Mouse (Mus musculus) embryonic facial prominence, embryonic 15.5 days (tissue): Measurements from ENCODE around the gene Phactr4. TPM values are rescaled to one million over a fixed set of nuclear protein-coding genes. Genes with fewer than 3 reads are reported as not detected.

ENCODE experiments used
- ATAC-seq: fragments of 200-750 bp; cut with Nextera tagmentation; 2 replicates; pipeline ENCODE4 v1.8.0; 2017; ENCODE audit warnings: low read depth, moderate TSS enrichment; ENCODE audit not compliant: insufficient number of reproducible peaks, low FRiP score, low TSS enrichment
- H3K27ac ChIP-seq: fragments of 300-500 bp; sonication (generic); replicated peaks from 2 replicates; pipeline ENCODE4 v1.5.1; 2015; ENCODE audit warnings: mild to moderate bottlenecking, inconsistent platforms
- H3K27me3 ChIP-seq: fragments of 300-500 bp; sonication (generic); 2 replicates; pipeline ENCODE4 v1.6.1; 2015; ENCODE audit warnings: inconsistent platforms
- H3K36me3 ChIP-seq: fragments of 300-500 bp; sonication (generic); 2 replicates; pipeline ENCODE4 v1.6.1; 2015; ENCODE audit warnings: mild to moderate bottlenecking, inconsistent platforms
- H3K4me1 ChIP-seq: fragments of 300-500 bp; sonication (generic); 2 replicates; pipeline ENCODE4 v1.6.1; 2015; ENCODE audit warnings: inconsistent platforms
- H3K4me2 ChIP-seq: fragments of 300-500 bp; sonication (generic); replicated peaks from 2 replicates; pipeline ENCODE4 v1.6.1; 2015; ENCODE audit warnings: mild to moderate bottlenecking, inconsistent platforms
- H3K4me3 ChIP-seq: fragments of 300-500 bp; sonication (generic); replicated peaks from 2 replicates; pipeline ENCODE4 v1.5.1; 2015; ENCODE audit warnings: mild to moderate bottlenecking, inconsistent platforms
- H3K9ac ChIP-seq: fragments of 300-500 bp; sonication (generic); 2 replicates; pipeline ENCODE4 v1.6.1; 2015; ENCODE audit warnings: inconsistent platforms
- H3K9me3 ChIP-seq: fragments of 300-500 bp; sonication (generic); replicated peaks from 2 replicates; pipeline ENCODE4 v1.6.1; 2016; ENCODE audit warnings: inconsistent platforms
- WGBS: fragments of 180-500 bp; shearing (Covaris S2); methylation state at CpG from one replicate; pipeline ENCODE4 v1.1.7; 2015; 5-methylcytosine and 5-hydroxymethylcytosine counted together
- polyA plus RNA-seq: library from polyadenylated mRNA; unstranded; fragments of >200 nt; fragmentation: Nextera tagmentation; extraction: Ambion mirVana; gene quantifications from 2 replicates; pipeline ENCODE4 v1.2.1, GENCODE M21; 2015

The Phactr4 gene
- polyA plus RNA-seq, 1 experiment from 2014 or later = 21.8 TPM

DNA sequence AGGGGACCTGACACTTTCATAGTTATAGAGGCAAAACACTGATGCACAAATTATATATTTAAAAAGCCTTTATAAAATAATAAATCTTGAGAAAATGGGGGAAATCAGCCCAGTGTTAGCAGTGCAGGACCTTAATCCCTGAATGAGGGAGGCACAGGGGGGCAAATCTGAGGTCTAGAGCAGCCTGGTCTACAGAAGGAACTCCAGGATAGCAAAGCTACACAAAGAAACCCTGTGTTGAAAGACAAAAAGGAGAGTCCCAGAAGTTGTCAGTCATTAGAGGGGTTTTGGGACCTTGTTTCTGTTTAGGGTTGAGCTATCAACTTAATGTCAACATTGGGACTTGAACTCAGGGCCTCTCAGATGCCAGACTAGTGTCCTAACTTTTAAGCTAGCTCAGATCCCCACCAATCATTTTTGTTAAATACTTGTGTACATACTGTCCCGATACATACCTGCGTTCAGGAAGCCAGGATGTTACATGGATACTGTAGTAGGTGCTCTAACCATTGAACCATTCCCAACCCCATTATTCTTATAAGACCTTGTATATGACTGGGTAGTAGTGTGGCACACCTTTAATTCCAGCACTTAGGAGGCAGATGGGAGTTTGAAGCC lies 72.1 kb downstream of the Phactr4 start:
- H3K4me3 ChIP-seq = no peak overlapping the region
- no peaks in the 10 kb centered on the region for H3K27me3 ChIP-seq
- H3K4me2 ChIP-seq = no peak overlapping the region
- peaks cover 5% of the 10 kb centered on the region; the same call in 1 of the 2 replicates for H3K36me3 ChIP-seq
- peaks cover 19% of the 10 kb centered on the region for H3K4me1 ChIP-seq
- no peaks in the 10 kb centered on the region for H3K9me3 ChIP-seq
- H3K9ac ChIP-seq = no peak overlapping the region
- no peak overlapping the region for H3K27ac ChIP-seq
- no peak for ATAC-seq
- WGBS = 48% methylated on average over 2 of the region's 2 CpGs

DNA sequence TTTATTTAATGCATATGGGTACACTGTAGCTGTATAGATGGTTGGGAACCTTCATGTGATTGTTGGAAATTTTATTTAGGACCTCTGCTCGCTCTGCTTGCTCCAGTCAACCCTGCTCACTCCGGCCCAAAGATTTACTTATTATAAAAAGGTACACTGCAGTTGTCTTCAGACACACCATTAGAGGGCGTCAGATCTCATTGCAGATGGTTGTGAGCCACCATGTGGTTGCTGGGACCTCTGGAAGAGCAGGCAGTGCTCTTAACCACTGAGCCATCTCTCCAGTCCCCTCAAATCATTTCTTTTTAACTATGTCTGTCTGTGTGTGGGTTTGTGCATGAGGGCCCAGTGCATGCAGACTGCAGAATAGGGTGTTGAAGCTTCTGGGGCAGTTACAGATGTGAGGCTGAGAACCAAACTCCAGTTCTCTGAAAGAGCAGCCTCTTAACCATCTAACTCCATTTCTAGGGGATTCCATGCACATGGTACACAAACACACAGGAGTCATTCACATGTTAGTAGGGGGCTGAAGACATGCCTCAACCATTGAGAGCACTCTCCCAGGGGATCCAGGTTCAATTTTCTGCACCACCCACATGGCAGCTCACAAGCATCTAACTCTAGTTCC lies 72.7 kb downstream of the Phactr4 start:
- Histone ChIP-seq H3K9me3 (no peaks in the 10 kb centered on the region), H3K9ac (no peak overlapping the region), H3K27ac (no peak overlapping the region), H3K4me1 (peaks cover 24% of the 10 kb centered on the region), H3K36me3 (peaks cover 5% of the 10 kb centered on the region; the same call in 1 of the 2 replicates), H3K4me3 (no peak overlapping the region), H3K27me3 (no peaks in the 10 kb centered on the region), H3K4me2 (no peak overlapping the region)
- 55% methylated on average over 3 of the region's 3 CpGs for WGBS
- ATAC-seq = no peak

DNA sequence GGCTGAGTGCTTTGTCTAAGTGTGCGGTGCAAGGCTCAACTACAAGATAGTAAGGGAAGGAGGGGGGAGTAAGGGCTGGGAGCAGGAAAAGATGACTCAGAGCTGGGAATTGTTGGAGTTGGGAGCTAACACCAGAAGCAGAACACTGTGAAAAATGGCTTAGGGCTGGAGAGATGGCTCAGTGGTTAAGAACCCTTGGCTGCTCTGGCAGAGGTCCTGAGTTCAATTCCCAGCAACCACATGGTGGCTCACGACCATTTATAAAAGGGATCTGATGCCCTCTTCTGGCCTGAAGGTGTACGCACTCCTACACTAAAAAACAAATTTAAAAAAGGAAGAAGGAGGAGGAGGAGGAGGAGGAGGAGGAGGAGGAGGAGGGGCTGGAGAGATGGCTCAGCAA lies 75.6 kb downstream of the Phactr4 start:
- Histone ChIP-seq H3K36me3 (peaks cover 4% of the 10 kb centered on the region; the same call in 1 of the 2 replicates), H3K27ac (no peak overlapping the region), H3K9ac (no peak overlapping the region), H3K4me1 (peaks cover 31% of the 10 kb centered on the region), H3K27me3 (no peaks in the 10 kb centered on the region), H3K4me3 (no peak overlapping the region), H3K4me2 (no peak overlapping the region), H3K9me3 (no peaks in the 10 kb centered on the region)
- 58% methylated on average over 3 of the region's 3 CpGs for WGBS
- ATAC-seq = no peak

DNA sequence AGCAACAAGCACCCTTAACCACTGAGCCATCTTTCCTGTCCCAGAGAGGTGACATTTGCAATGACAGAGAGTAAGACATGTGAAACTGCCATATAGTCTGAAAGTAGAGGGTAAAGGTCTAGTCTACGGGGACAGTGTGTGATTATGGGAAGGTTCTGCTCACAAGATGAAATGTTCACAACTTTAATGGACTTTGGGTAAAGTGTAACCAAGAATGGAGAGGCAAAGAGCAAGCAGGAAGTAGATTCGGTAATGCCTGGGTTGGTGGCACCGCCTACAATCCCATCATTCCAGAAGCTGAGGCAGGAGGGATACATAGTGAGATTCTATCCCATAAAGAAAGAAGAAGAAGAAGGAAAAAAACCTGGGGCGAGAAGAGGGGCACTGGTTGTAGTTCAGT lies 76.0 kb downstream of the Phactr4 start:
- Histone ChIP-seq H3K27ac (no peak overlapping the region), H3K27me3 (no peaks in the 10 kb centered on the region), H3K9me3 (no peaks in the 10 kb centered on the region), H3K36me3 (no peaks in the 10 kb centered on the region), H3K9ac (no peak overlapping the region), H3K4me3 (no peak overlapping the region), H3K4me2 (no peak overlapping the region), H3K4me1 (peaks cover 27% of the 10 kb centered on the region)
- no peak for ATAC-seq
- 80% methylated on average over 4 of the region's 4 CpGs for WGBS

DNA sequence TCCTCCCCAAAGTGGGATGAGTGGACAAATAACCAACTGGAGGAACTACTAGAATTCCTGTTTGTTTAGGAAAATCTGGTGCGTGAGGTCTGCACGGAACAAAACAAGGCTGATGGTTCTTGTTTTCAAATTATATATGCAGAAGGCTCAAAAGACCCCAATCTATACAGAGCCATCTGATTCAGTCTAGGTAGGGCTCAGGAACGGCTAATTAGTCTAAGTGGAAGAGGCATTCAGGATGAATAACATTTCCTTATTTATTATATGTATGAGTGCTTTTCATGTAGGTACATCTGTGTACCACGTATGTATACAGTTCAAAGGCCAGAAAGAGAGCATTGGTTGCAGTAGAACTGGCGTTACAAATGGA lies 76.5 kb downstream of the Phactr4 start:
- no peaks in the 10 kb centered on the region for H3K27me3 ChIP-seq
- H3K4me2 ChIP-seq = no peak overlapping the region
- 41% methylated on average over 5 of the region's 5 CpGs for WGBS
- peak overlapping the region; percentile 87 for H3K4me3 ChIP-seq
- no peak overlapping the region; the same call in 1 of the 2 replicates for H3K9ac ChIP-seq
- no peak for ATAC-seq
- H3K36me3 ChIP-seq = no peaks in the 10 kb centered on the region
- 0 out of 2 replicates have a peak overlapping the region, but pooled peaks have one; percentile 58 for H3K27ac ChIP-seq
- peaks cover 23% of the 10 kb centered on the region for H3K4me1 ChIP-seq
- no peaks in the 10 kb centered on the region for H3K9me3 ChIP-seq

DNA sequence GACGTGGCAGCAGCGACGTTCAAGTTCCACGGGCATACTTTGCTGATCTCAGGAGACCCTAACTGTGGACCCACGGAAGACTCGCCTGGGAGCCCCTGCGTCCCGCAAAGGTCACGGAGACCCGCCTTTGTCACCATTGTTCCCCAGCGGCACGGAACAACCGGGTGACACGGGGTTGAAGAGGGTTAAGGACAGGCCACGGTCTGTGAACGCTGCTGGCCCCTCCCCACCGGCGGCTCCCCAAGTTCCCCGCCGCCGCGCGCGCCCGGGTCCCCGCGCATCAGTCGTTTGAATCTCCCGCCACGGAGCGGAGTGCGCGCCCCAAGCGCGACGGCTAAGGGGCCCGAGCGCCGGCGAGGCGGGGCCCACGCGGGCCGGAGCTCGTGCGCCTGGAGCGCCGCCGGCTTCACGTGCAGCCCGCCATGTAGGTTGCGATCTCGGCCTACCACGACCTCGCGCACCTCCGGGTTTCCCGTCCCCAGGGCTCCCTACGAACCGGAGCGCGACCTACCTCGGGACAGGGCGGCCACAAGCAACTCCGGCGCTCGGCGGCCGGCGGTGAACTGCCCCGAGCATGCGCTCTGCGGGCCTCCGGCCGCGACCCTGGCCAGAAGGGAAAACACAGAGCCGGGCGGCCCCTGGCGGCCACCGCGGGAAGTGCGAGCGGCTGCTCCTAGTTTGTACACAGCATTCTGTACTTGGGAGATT lies 77.0 kb downstream of the Phactr4 start:
- 0 out of 2 replicates have a peak, but pooled peaks cover 1% of the 10 kb centered on the region for H3K36me3 ChIP-seq
- peak; percentile 85 for ATAC-seq
- under 1% methylated on average over 82 of the region's 83 CpGs for WGBS

DNA sequence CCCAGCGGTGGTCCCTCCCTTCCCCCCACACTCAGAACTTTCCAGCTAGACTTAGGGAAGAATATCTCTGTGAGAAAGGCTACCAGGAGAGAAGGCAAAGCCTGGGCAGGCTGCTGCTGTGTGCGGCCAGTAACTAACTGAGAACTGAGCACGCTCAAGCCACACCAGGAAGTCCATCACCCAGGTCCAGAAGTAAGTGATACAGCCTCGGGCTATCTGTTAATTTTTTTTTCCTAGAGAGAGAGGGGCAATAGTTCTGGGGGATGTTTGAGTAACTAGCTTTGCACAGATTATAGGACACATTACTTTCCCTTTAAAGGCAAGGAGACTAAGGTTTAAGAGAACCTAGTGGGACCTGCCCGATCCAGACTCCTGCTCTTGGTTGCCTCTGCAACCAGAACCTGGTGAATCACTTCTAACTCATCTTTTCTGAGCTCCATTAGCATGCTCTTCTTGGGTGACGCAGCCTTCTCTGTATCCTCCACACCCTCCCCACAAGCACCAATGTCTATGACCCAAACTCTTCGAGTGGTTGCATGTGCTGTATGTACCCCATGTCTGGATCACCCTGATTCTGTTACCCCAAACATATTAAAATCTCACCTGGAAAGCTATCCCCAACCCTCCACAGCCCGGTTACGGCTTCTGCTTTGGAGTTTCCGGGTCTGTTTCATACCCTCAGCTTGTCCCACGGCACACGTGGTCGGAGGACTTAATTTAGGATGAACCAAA lies 77.7 kb downstream of the Phactr4 start:
- Histone ChIP-seq H3K36me3 (peaks cover 8% of the 10 kb centered on the region), H3K4me3 (peak overlapping the region; percentile 87), H3K27ac (peak overlapping the region; percentile 58; the same call in 1 of the 2 replicates), H3K4me1 (peaks cover 23% of the 10 kb centered on the region), H3K9me3 (no peaks in the 10 kb centered on the region), H3K9ac (peak overlapping the region; percentile 60), H3K4me2 (peak overlapping the region; percentile 91), H3K27me3 (no peaks in the 10 kb centered on the region)
- 4% methylated on average over 13 of the region's 13 CpGs for WGBS
- ATAC-seq = 0 out of 2 replicates have a peak, but pooled peaks have one; percentile 6

More for the DNA sequence above, 77.0 kb downstream of the Phactr4 start:
- H3K4me2 ChIP-seq = peak overlapping the region; percentile 91
- H3K27ac ChIP-seq = peak overlapping the region; percentile 58; the same call in 1 of the 2 replicates
- H3K9me3 ChIP-seq = no peaks in the 10 kb centered on the region
- H3K4me3 ChIP-seq = peak overlapping the region; percentile 87
- peaks cover 23% of the 10 kb centered on the region for H3K4me1 ChIP-seq
- no peaks in the 10 kb centered on the region for H3K27me3 ChIP-seq
- peak overlapping the region; percentile 60 for H3K9ac ChIP-seq

DNA sequence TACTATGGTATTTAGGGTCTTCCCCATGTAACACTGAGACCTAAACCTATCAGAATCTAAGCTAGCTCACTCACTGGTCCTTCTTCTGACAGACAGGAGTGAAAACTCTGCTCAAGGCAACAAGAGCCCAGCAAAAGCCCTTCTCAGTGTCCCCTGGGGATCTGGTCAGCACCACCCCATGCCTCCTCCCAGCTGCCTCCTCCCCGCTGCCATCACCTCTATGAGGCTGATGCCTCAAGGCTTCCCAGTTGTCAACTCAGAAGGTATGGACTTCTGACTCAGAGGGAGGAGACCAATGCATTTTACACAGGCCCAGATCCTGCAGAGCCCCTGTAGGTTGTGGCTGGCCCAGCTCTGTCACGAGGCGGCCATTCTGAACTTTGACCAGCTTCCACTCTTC lies 80.8 kb downstream of the Phactr4 start:
- H3K9me3 ChIP-seq = no peaks in the 10 kb centered on the region
- H3K36me3 ChIP-seq = peaks cover 33% of the 10 kb centered on the region
- 88% methylated on average over 3 of the region's 3 CpGs for WGBS
- no peaks in the 10 kb centered on the region for H3K27me3 ChIP-seq
- ATAC-seq = no peak
- H3K4me1 ChIP-seq = peaks cover 23% of the 10 kb centered on the region
- H3K9ac ChIP-seq = no peak overlapping the region
- no peak overlapping the region for H3K27ac ChIP-seq
- H3K4me2 ChIP-seq = no peak overlapping the region
- no peak overlapping the region for H3K4me3 ChIP-seq

DNA sequence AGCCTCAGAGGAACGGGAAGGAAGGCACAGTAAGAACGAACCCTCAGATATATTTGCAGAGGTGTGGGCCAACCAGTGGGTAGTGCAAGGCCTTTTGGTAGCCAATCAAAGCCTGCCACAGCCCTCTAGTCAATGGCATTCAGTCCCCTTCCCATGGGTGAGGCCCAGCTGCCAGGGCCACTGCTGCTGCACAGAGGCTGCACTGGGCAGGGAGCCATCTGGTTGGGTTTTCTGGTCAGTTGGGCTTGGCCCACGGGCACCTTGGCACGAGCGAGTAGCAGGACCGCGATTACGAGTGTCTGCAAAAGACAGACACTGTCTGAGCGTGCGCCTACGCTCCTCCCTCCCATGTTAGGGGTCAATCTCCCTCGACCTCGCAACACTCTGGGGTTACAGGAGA lies 83.3 kb downstream of the Phactr4 start:
- Histone ChIP-seq H3K4me3 (no peak overlapping the region), H3K36me3 (peaks cover 52% of the 10 kb centered on the region), H3K27me3 (no peaks in the 10 kb centered on the region), H3K9me3 (no peaks in the 10 kb centered on the region), H3K4me2 (no peak overlapping the region), H3K4me1 (peaks cover 11% of the 10 kb centered on the region), H3K27ac (no peak overlapping the region), H3K9ac (no peak overlapping the region)
- 91% methylated on average over 13 of the region's 13 CpGs for WGBS
- no peak for ATAC-seq

DNA sequence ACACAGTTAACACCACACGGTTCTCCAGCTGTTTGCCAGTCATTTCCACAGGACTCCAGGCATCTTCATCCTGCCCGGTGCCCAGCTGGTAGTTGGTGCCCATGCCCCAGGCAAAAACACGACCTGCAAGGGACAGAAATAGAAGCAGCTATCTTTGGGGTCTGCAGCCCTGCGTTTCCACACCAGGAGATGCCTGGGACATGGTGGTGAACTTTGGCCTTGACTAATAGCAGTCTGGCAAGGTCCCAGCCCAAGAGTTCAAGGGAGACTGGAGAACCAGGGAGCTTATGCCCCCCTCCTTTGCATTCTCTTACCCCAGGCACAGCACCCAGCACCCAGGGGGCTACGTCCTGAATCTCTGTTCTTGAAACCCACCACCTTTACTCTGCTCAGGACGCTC lies 89.4 kb downstream of the Phactr4 start:
- Histone ChIP-seq H3K4me2 (no peak overlapping the region), H3K9me3 (no peaks in the 10 kb centered on the region), H3K36me3 (peaks cover 48% of the 10 kb centered on the region), H3K27me3 (no peaks in the 10 kb centered on the region), H3K27ac (no peak overlapping the region), H3K9ac (no peak overlapping the region), H3K4me3 (no peak overlapping the region), H3K4me1 (peaks cover 15% of the 10 kb centered on the region)
- no peak for ATAC-seq
- 75% methylated on average over 6 of the region's 6 CpGs for WGBS

DNA sequence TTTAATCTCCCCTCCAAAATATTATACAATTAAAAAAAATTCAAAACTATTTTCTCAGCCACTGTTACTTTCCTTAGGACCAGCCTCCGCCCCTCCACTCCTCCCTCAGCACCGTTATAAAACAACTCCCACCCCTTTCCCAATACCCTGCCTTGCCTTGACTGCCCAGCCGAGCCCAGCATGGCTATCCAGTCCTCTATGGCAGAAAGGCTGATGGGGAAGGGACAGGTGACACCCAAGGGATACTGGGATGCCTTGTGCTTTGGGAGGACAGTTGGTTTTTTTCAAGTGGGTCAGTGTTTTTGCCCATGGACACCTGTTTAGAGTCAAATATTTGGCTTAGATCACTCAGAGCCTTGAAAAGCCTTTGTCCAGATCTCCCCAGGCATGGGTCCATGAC lies 90.3 kb downstream of the Phactr4 start:
- no peak overlapping the region for H3K4me3 ChIP-seq
- no peak overlapping the region for H3K27ac ChIP-seq
- WGBS = 75% methylated on average over 3 of the region's 3 CpGs
- H3K36me3 ChIP-seq = peaks cover 40% of the 10 kb centered on the region
- no peak overlapping the region for H3K9ac ChIP-seq
- H3K9me3 ChIP-seq = no peaks in the 10 kb centered on the region
- H3K4me1 ChIP-seq = peaks cover 15% of the 10 kb centered on the region
- ATAC-seq = no peak
- H3K27me3 ChIP-seq = no peaks in the 10 kb centered on the region
- H3K4me2 ChIP-seq = no peak overlapping the region
